Mouse (Mus musculus): ENCODE measurements around the gene Fbxl13.

Gene Fbxl13

DNA sequence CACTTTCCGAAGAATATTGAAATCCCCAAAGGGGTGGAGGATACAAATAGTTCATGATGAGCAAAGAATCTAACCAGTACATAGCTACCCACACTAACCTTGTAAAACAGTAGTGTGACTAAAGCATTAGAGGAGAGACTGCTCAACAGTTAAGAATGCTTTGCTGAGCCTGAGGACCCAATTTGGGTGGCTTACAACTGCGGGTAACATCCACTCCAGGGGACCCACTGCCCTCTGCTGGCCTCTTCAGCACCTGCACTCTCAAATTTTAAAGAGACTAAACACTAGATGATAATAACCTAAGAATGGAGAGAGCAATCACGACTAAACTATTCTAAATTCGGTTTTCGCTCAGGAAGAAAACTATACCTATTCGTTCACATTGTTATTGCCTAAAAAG lies 58.7 kb downstream of the Fbxl13 start:
- in situ Hi-C loops (cut with MboI, MseI), result loop anchor here (5.0 to 10.0 kb wide), 2 partner anchors 142 to 319 kb away; no protein-coding TSS in a partner anchor

DNA sequence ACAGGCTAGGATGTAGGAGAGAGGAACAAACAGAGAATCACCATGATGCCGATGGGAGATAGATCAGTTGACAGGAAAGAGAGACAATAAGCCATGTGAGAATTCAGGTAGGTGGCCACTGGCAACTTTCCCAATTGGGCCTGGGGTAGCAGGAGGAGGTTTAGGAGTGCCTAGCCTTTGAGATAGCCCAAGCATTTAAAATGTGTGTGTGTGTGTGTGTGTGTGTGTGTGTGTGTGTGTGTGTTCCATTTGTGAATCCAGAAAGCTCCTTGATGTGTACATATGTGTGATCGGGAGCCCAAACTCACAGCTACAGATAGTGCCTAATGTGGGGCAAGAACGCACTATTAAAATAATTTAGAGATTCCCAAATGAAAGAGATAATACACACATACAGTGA lies 67.3 kb downstream of the Fbxl13 start:
- in situ Hi-C loops (cut with MboI, MseI), result loop anchor here in 1 of 2 experiments (5.0 kb wide), 1 partner anchor 51 kb away; no protein-coding TSS in a partner anchor

DNA sequence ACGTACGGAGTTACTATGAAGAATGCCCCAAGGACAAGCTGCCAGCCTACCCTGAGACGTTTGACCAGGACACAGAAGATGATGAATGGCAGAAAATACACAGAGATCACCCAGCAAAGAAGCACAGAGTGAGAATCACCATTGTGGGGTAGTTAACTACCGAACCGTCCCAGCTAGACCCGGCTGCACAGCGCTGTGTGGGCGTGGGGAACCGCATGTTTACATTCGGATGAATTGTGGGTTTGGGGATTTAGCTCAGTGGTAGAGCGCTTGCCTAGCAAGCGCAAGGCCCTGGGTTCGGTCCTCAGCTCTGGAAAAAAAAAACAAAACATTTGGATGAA lies 70.3 kb downstream of the Fbxl13 start:
- in situ Hi-C loops (cut with MboI, MseI), result loop anchor here in 1 of 2 experiments (5.0 kb wide), 1 partner anchor 48 kb away; no protein-coding TSS in a partner anchor

- in situ Hi-C loops (cut with MboI, MseI), result loop anchor here in 1 of 2 experiments (5.0 kb wide), 1 partner anchor 47 kb away; no protein-coding TSS in a partner anchor
These were observed 70.8 kb downstream of the Fbxl13 start for GRCm38 (mm10) chr5:21574386-21575209.

DNA sequence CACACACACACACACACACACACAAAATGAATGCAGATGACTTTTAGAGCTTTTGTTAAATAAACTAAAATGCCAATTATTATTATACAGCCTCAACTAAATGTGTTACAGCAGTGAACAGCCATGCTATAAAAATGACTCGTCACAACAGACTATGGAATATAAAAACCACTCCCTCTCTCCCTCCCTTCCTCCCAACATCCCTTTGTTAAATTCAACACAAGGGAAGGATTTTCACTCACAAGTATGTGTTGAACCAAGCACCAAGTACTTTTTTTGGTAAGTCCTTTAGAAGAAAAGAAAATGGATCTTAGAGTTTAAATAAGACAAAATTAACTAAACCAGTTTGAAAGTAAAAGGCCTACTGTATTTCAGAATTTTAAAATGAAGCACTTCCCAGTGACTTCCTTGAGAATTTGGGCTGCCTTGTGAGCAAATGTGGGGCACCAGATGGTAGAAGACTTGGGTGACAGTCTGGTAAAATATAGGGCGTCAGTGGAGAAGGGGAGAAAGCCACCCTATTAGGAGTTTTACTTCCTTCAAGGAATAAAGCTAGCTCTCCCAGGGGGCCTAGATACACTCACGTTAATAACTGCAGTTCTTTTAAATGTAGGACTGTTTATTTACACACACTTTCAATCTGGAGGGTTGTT lies 72.5 kb downstream of the Fbxl13 start:
- in situ Hi-C loops (cut with MboI, MseI), result no loop called here

DNA sequence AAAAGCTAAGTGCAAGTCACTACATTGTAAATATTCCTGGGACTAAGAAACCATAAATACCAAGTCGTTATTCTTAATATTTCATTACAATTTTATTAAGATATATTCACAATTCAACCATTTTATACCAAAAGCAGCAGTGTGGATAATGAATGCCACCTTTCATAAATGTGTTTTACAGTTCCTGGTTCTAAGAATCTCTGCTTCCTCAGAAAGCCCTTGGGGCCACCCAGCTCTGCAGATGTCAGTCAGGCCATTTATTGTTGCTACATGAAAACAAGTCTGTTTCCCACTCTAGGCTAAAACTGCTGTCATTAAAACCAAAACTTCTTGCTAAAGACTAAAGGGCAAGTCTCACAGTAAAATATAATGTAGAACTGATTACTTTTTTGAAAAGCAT lies 77.7 kb downstream of the Fbxl13 start:
- in situ Hi-C loops (cut with MboI, MseI), result loop anchor here in 1 of 2 experiments (5.0 kb wide), 1 partner anchor 60 kb away; no protein-coding TSS in a partner anchor

DNA sequence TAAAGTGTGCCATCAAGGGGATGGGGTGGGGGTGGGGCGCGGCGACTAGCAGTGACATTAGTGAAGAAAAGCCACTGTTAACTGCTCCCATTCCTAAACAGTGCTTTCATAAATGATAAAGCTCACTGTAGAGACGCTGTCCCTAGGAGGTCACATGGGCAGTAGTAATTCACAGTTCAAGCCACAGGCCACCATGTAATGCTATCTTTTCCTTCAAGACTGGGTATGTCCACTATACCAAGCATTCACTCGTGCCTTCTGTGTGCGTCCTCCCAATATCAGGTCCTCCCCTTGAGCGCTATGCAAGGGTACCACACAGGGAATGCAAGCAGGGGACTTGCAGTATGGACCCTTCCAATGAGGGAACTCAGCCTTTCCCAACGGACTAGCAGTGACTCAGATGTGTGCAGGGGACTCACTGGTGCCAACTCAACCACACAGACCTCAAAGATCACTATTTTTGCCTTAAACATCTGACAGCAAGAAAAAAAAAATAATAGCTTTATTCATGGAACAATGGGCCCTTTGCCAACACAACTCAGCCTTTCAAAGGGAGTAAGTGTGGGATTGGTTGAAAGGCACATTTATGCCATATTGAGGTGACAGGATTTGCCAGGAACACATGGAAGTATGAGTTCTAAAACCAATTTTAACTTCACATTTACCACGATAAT lies 79.9 kb downstream of the Fbxl13 start:
- in situ Hi-C loops (cut with MboI, MseI), result loop anchor here in 1 of 2 experiments (5.0 kb wide), 1 partner anchor 58 kb away; no protein-coding TSS in a partner anchor

GRCm38 (mm10) chr5:21563936-21564335 lies 81.5 kb downstream of the Fbxl13 start:
- in situ Hi-C loops (cut with MboI, MseI), result no loop called here

DNA sequence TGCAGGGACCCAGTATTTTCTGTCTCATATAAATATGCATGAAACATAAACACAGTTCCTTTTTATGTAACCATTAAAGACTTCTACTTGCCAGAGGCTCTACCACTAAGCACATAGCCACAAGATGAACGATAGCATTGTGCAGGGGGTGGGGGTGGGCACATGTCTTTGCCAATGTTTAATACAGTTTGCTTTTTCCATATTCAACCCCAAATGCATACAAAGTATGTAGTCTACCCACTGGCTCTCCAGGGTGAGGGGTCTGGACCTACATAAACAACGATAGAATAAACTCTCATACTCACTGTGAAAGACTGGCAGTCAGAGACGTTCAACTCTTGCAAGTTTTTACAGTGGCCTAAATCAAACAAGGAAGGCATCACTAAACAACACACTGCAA lies 88.9 kb downstream of the Fbxl13 start:
- in situ Hi-C loops (cut with MboI, MseI), result no loop called here

GRCm38 (mm10) chr5:21554732-21555131 lies 90.7 kb downstream of the Fbxl13 start:
- in situ Hi-C loops (cut with MboI, MseI), result no loop called here

GRCm38 (mm10) chr5:21553685-21554084 lies 91.7 kb downstream of the Fbxl13 start:
- in situ Hi-C loops (cut with MboI, MseI), result no loop called here

DNA sequence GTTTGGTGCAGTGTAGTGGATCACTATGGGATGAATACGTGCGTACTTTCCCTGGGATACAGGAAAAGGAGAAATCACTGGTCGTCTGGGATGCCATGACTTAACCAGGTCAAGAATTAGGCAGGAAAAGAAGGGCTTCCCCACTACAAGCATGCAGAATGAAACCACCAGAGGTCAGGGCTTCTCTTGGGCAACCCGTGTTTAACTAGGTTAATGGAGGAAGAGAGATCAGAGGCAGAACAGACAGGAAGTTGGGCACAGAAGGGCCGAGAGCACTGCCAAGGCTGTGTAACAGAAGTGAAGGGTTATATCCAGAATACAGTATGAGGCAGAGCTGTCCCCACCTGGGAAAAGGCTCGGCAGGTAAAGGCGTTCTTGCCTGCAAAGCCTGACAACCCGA lies 98.4 kb downstream of the Fbxl13 start:
- in situ Hi-C loops (cut with MboI, MseI), result no loop called here

DNA sequence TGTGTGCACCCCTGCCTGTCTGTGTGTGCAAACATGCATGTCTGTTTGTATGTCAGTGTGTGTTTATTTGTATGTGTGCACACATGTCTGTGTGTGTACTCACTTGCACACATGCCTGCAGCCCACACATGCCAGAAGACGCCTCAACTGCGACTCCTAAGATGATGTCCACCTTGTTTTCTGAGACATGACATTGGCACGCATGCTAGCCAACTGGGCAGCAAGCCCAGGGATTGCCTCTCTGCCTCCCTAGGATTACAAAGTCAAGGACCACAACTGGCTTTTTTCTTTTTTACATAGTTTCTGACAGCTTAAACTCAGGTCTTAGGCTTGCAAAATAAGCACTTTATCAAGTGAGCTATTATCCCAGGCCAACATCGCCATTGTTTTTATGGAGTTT lies 99.6 kb downstream of the Fbxl13 start:
- in situ Hi-C loops (cut with MboI, MseI), result no loop called here

DNA sequence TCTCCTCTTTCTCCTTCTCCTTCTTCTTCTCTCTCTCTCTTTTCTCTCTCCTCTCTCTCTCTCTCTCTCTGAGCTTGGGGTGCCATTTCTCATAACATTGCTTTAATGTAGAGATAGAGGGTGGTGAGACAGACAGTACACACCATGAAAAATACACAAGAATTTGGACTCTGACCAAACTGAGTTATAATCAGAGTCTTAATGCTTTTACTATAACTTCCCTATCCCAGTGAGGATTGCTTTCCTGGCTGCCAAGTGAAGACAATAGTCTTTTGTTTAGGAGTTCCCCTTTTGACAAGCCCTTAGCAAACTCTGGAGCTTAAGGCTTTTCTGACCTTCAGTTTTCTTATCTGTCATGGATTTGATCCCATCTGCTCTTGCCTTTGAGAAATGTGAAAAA lies 100.2 kb downstream of the Fbxl13 start:
- in situ Hi-C loops (cut with MboI, MseI), result no loop called here

GRCm38 (mm10) chr5:21544821-21545220 lies 100.6 kb downstream of the Fbxl13 start:
- in situ Hi-C loops (cut with MboI, MseI), result no loop called here

DNA sequence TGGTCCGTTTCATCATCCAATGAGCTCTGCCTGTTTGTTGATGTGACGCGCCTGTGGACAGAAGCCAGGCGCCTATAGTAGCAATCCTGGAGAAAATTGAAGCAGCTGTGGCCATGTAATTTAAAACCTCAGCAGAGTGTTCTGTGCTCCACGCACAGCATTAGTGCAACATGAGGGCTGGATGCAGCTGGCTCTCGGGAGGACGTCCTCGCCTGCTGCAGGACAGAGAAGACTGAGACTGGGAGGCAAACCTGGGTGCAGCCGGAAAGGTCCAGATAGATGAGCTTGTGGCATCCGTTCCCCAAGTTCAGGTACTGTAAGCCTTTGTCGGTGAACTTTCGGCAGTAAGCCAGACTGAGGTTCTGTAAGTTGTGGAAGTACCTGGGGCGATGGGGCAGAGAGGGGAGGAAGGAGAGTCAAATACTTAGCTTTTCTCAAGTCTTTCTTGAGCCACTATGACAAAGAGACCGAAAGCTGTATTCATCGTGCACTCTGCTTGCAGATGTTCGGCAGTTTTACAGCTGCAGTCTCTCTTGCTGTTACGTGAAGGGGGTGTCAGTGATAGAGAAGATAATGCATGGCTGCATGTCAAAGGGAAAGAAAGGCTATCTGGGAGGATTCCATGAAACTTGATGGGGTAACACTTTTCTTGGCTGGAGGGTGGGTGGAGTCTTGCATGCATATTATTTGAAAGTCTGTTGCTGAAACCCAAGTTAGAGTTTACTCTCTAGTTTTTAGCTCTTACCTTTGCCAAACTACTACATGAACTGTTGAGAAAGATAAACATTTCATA lies 101.8 kb downstream of the Fbxl13 start, which contains the start of gene Lrrc17:
Gene Lrrc17, plus strand, starts transcription at position 151 of the 793 bp plus-strand sequence.
- in situ Hi-C loops (cut with MboI, MseI), result no loop called here

DNA sequence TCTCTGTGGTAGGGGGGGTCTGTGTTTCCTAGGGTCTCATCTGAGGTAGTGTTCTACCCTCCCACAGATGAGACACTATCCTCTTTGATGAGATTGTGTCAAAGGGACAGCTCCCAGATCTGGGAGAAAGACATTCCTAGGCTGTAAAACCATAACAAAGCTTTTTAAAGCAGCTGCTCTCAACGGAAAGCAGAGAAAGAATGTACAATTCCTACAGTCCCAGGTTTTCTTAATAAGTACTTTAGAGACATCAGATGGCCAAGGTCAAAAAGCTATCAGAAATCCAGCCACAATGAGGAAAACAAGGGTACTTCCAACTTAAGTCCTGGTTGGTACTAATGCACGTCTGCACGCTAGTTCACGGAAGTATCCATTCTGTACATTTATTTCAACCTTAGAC lies 103.2 kb downstream of the Fbxl13 start:
- in situ Hi-C loops (cut with MboI, MseI), result no loop called here

- in situ Hi-C loops (cut with MboI, MseI), result no loop called here
These were observed 112.5 kb downstream of the Fbxl13 start for GRCm38 (mm10) chr5:21532921-21533320.

GRCm38 (mm10) chr5:21532126-21532525 lies 113.3 kb downstream of the Fbxl13 start:
- in situ Hi-C loops (cut with MboI, MseI), result no loop called here

GRCm38 (mm10) chr5:21529110-21529720 lies 116.2 kb downstream of the Fbxl13 start:
- in situ Hi-C loops (cut with MboI, MseI), result loop anchor here in 1 of 2 experiments (5.0 kb wide), 1 partner anchor 48 kb away; no protein-coding TSS in a partner anchor

All from T-helper 17 cell (primary cell).